Mouse (Mus musculus): ENCODE results near the gene Slc43a2. TPM values are rescaled to one million over a fixed set of nuclear protein-coding genes. Genes with fewer than 3 reads are reported as not detected.
A peak's percentile ranks its signal among the peaks of the same experiment; 100 is the strongest.

Gene Slc43a2
- 16.6 and 19.1 TPM in 2 replicates for polyA plus RNA-seq (2015; fragmentation: Nextera tagmentation; extraction: Ambion mirVana)

GRCm38 (mm10) chr11:75531469-75532242 is at the start of gene Slc43a2:
Gene Slc43a2, plus strand, starts transcription at chr11:75531694.
- TF ChIP-seq CTCF (IDR thresholded peaks at IDR 0.05; ENCODE audit: low read depth): no peak
- WGBS: under 1% methylated on average over 62 of the region's 62 CpGs
- ATAC-seq (replicated peaks; ENCODE audit: low FRiP score, low read depth): peak; percentile 90
- Histone ChIP-seq H3K4me1 (replicated peaks; ENCODE audit: insufficient read depth, low read length) (peaks cover 14% of the 10 kb centered on the region; the same call in 1 of the 2 replicates), H3K9ac (ENCODE audit: low read depth, low read length) (peak within 1 kb of the TSS; percentile 70), H3K4me3 (replicated peaks; ENCODE audit: low read depth, low read length) (peak within 1 kb of the TSS; percentile 59), H3K36me3 (ENCODE audit: insufficient read depth, low read length) (no peaks in the 10 kb centered on the region), H3K27ac (peak within 1 kb of the TSS; percentile 68), H3K9me3 (replicated peaks; ENCODE audit: low read length) (no peaks in the 10 kb centered on the region), H3K27me3 (ENCODE audit: insufficient read depth, low read length) (no peaks in the 10 kb centered on the region), H3K4me2 (ENCODE audit: low read length) (peak within 1 kb of the TSS; percentile 96)
- peak; percentile 98 for DNase-seq (ENCODE audit: low spot score)

DNA sequence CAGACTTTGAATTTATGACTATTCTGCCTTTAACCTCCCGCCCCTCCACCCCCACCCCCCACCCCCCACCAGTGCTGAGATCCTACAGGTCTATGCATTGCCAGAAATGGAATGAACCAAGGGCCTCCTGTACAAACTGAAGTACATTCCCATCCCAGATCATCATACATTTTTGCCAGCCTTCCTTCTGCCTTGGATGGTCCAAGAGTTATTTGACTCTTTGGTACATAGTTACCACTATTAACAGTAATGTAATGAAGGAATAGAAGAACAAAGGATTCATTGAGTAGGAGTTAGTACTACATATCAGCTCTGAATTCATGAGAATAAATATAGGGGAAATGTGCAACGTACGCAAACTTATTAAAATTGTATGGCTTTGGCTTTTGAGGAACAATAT is 45.3 kb upstream of the Slc43a2 start:
- TF ChIP-seq CTCF (IDR thresholded peaks at IDR 0.05; ENCODE audit: low read depth): no peak
- Histone ChIP-seq H3K4me3 (replicated peaks; ENCODE audit: low read depth, low read length) (no peak overlapping the region), H3K27me3 (ENCODE audit: insufficient read depth, low read length) (no peaks in the 10 kb centered on the region), H3K9me3 (replicated peaks; ENCODE audit: low read length) (no peaks in the 10 kb centered on the region), H3K36me3 (ENCODE audit: insufficient read depth, low read length) (peaks cover 18% of the 10 kb centered on the region; the same call in 1 of the 2 replicates), H3K9ac (ENCODE audit: low read depth, low read length) (no peak overlapping the region), H3K4me1 (replicated peaks; ENCODE audit: insufficient read depth, low read length) (peaks cover 8% of the 10 kb centered on the region), H3K27ac (no peak overlapping the region), H3K4me2 (ENCODE audit: low read length) (peak overlapping the region; percentile 94; the same call in 1 of the 2 replicates)
- WGBS: 22% methylated on average over 3 of the region's 3 CpGs
- DNase-seq (ENCODE audit: low spot score) (no peak), ATAC-seq (replicated peaks; ENCODE audit: low FRiP score, low read depth) (peak; percentile 23)

- TF ChIP-seq CTCF (IDR thresholded peaks at IDR 0.05; ENCODE audit: low read depth): no peak
- DNase-seq (ENCODE audit: low spot score) (peak; percentile 99), ATAC-seq (replicated peaks; ENCODE audit: low FRiP score, low read depth) (peak; percentile 99)
- peaks cover 23% of the 10 kb centered on the region for H3K36me3 ChIP-seq (ENCODE audit: insufficient read depth, low read length)
- no peaks in the 10 kb centered on the region for H3K9me3 ChIP-seq (replicated peaks; ENCODE audit: low read length)
- H3K27ac ChIP-seq: peak within 1 kb of the TSS; percentile 82
- H3K9ac ChIP-seq (ENCODE audit: low read depth, low read length): peak within 1 kb of the TSS; percentile 99
- H3K4me1 ChIP-seq (replicated peaks; ENCODE audit: insufficient read depth, low read length): peaks cover 8% of the 10 kb centered on the region
- H3K4me2 ChIP-seq (ENCODE audit: low read length): peak within 1 kb of the TSS; percentile 94
- under 1% methylated on average over 52 of the region's 52 CpGs for WGBS
- H3K4me3 ChIP-seq (replicated peaks; ENCODE audit: low read depth, low read length): peak within 1 kb of the TSS; percentile 99
- no peaks in the 10 kb centered on the region for H3K27me3 ChIP-seq (ENCODE audit: insufficient read depth, low read length)
Observed at GRCm38 (mm10) chr11:75486601-75487285, 44.8 kb upstream of the Slc43a2 start, which contains the start of gene Prpf8. Gene Prpf8, plus strand, starts transcription at chr11:75486816.

DNA sequence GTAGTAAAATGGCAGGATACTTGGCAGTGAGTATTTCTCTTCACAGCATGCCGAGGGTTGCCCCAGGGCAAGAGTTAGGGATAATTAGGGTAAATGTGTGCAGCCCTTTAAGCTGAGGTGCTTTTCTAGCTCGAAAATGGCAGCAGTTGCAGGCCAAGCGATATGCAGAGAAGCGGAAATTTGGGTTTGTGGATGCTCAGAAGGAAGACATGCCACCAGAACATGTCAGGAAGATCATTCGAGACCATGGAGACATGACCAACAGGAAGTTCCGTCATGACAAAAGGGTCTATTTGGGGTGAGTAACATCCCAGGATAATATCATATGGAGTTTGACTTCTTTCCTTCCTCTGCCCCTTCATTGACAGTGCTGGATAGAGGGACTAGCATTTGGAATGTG is 44.0 kb upstream of the Slc43a2 start:
- H3K27ac ChIP-seq: peak overlapping the region; percentile 82
- WGBS: 37% methylated on average over 6 of the region's 6 CpGs

DNA sequence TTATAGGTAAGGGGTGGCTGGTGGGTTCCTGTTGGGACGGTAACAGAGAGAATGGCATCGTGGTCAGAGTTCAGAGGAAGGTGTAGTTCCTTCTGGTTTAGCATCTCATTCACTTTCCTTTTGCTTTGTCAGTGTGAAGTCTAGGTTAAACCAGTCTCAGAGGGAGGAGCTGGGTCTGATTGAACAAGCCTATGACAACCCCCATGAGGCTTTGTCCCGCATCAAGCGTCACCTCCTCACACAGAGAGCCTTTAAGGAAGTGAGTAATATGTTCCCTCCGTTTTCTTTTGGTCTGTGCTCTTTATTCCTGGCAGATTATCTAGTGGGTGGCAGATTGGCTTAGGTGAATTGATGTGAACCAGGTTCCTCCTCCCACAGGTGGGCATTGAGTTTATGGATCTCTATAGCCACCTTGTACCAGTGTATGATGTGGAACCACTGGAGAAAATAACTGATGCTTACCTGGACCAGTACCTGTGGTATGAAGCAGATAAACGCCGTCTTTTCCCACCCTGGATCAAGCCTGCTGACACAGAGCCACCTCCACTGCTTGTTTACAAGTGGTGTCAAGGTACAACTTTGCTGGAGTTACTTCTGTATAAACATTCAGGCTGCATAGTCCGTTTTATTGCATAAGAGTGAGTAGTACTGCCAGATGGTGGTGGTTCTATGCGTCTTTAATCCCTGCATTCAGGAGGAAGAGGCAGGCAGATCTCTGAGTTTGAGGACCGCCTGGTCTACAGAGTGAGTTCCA is 37.0 kb upstream of the Slc43a2 start:
- WGBS: 91% methylated on average over 10 of the region's 10 CpGs
- DNase-seq (ENCODE audit: low spot score): no peak

More for the DNA sequence above, 44.0 kb upstream of the Slc43a2 start:
- peak overlapping the region; percentile 94 for H3K4me2 ChIP-seq (ENCODE audit: low read length)
- H3K36me3 ChIP-seq (ENCODE audit: insufficient read depth, low read length): peaks cover 31% of the 10 kb centered on the region
- no peaks in the 10 kb centered on the region for H3K27me3 ChIP-seq (ENCODE audit: insufficient read depth, low read length)
- H3K4me3 ChIP-seq (replicated peaks; ENCODE audit: low read depth, low read length): peak overlapping the region; percentile 99
- no peak for TF ChIP-seq CTCF (IDR thresholded peaks at IDR 0.05; ENCODE audit: low read depth)
- H3K9ac ChIP-seq (ENCODE audit: low read depth, low read length): peak overlapping the region; percentile 99
- DNase-seq (ENCODE audit: low spot score) (no peak), ATAC-seq (replicated peaks; ENCODE audit: low FRiP score, low read depth) (no peak)
- H3K4me1 ChIP-seq (replicated peaks; ENCODE audit: insufficient read depth, low read length): peaks cover 8% of the 10 kb centered on the region
- no peaks in the 10 kb centered on the region for H3K9me3 ChIP-seq (replicated peaks; ENCODE audit: low read length)

DNA sequence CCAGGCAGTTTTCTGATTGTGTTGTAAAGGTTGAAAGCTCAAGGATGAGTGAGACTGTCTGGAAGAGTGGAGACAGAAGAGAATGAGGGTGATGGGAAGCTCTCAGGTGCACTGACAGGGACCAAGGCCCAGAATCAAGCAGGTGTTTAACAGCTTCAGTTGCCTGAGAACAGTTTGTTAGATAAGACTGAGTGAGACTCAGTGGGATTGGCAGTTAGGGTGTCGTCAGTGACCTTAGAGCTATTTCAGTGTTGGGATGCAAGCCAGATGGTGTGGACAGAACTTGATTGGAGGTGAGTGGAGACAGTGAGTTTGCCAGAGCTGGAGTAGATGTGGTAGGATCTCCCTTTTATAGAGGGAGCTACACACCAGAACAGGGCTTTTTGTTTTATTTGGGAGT is 33.4 kb upstream of the Slc43a2 start:
- DNase-seq (ENCODE audit: low spot score) (no peak), ATAC-seq (replicated peaks; ENCODE audit: low FRiP score, low read depth) (no peak)
- Histone ChIP-seq H3K4me3 (replicated peaks; ENCODE audit: low read depth, low read length) (no peak overlapping the region), H3K9ac (ENCODE audit: low read depth, low read length) (no peak overlapping the region), H3K27me3 (ENCODE audit: insufficient read depth, low read length) (no peaks in the 10 kb centered on the region), H3K27ac (no peak overlapping the region), H3K4me1 (replicated peaks; ENCODE audit: insufficient read depth, low read length) (no peaks in the 10 kb centered on the region), H3K4me2 (ENCODE audit: low read length) (no peak overlapping the region), H3K36me3 (ENCODE audit: insufficient read depth, low read length) (peaks cover 95% of the 10 kb centered on the region), H3K9me3 (replicated peaks; ENCODE audit: low read length) (no peaks in the 10 kb centered on the region)
- WGBS: 48% methylated on average over 1 of the region's 1 CpGs
- TF ChIP-seq CTCF (IDR thresholded peaks at IDR 0.05; ENCODE audit: low read depth): no peak

More for the DNA sequence above, 37.0 kb upstream of the Slc43a2 start:
- Histone ChIP-seq H3K27me3 (ENCODE audit: insufficient read depth, low read length) (no peaks in the 10 kb centered on the region), H3K4me3 (replicated peaks; ENCODE audit: low read depth, low read length) (no peak overlapping the region), H3K27ac (no peak overlapping the region), H3K36me3 (ENCODE audit: insufficient read depth, low read length) (peaks cover 96% of the 10 kb centered on the region), H3K4me2 (ENCODE audit: low read length) (no peak overlapping the region), H3K9ac (ENCODE audit: low read depth, low read length) (no peak overlapping the region), H3K9me3 (replicated peaks; ENCODE audit: low read length) (no peaks in the 10 kb centered on the region), H3K4me1 (replicated peaks; ENCODE audit: insufficient read depth, low read length) (no peaks in the 10 kb centered on the region)
- no peak for TF ChIP-seq CTCF (IDR thresholded peaks at IDR 0.05; ENCODE audit: low read depth)
- no peak for ATAC-seq (replicated peaks; ENCODE audit: low FRiP score, low read depth)

All from kidney, postnatal 0 days (tissue).